28 mouse cellular contexts compared by ENCODE assay signal in the genomic region with DNA sequence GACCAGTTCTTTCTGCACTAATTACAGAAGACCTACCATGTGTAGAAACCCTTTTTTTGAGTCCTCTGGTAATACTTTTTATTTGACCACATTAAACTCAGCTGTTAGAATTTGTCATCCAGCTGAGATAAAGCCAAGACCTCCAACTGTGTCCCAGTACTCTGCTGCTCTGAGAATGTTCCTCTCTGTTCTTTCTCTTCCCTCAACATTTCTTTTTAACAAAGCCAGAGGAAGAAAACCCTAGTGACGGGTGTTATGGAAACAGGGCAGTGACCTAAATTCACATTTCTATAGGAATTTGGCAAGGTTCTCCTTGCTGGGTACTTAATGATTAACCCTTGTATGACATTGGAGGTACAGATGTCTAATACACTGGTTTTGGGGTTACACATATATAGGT. TPM values are rescaled to one million over a fixed set of nuclear protein-coding genes. Genes with fewer than 3 reads are reported as not detected.
A peak's percentile ranks its signal among the peaks of the same experiment; 100 is the strongest.
DNase-seq lines count a peak whose midpoint lies in the region; ATAC-seq and TF ChIP-seq lines count a peak whose summit lies in the region.
"Had no signal": no experiment of that assay in that cellular context is flagged by ENCODE, and none has a peak within 500 bp of the region (broad histone marks: within the 10 kb centered on the region; RNA-seq: fewer than 3 reads in every experiment).

No protein-coding gene starts in this region.

- no peak overlapping the region for H3K4me2 ChIP-seq in hindbrain, embryonic 16.5 days (ENCODE audit: low read length)
- no peak overlapping the region for H3K4me2 ChIP-seq in hindbrain, embryonic 13.5 days
- H3K4me2 ChIP-seq in midbrain, embryonic 15.5 days, result no peak overlapping the region
- H3K4me2 ChIP-seq: limb, embryonic 13.5 days; liver, embryonic 12.5 days; midbrain, embryonic 12.5 days had no signal

- no peaks in the 10 kb centered on the region for H3K4me1 ChIP-seq in hindbrain, embryonic 16.5 days (ENCODE audit: control insufficient read depth, insufficient read depth, low read depth, low read length)
- no peaks in the 10 kb centered on the region for H3K4me1 ChIP-seq in hindbrain, embryonic 13.5 days (replicated peaks)
- no peaks in the 10 kb centered on the region for H3K4me1 ChIP-seq in midbrain, embryonic 15.5 days
- no peaks in the 10 kb centered on the region for H3K4me1 ChIP-seq in midbrain, embryonic 10.5 days
- H3K4me1 ChIP-seq: forebrain, embryonic 10.5 days; limb, embryonic 13.5 days; liver, embryonic 12.5 days; midbrain, embryonic 12.5 days had no signal

- no peak overlapping the region for H3K4me3 ChIP-seq in hindbrain, embryonic 16.5 days (ENCODE audit: low read length)
- no peak overlapping the region for H3K4me3 ChIP-seq in hindbrain, embryonic 13.5 days
- H3K4me3 ChIP-seq in midbrain, embryonic 15.5 days, result no peak overlapping the region
- no peak overlapping the region for H3K4me3 ChIP-seq in midbrain, embryonic 10.5 days
- H3K4me3 ChIP-seq: forebrain, embryonic 10.5 days; gastrocnemius, adult 2 months; limb, embryonic 13.5 days; liver, embryonic 12.5 days; midbrain, embryonic 12.5 days; myocyte had no signal

- peaks cover 40% of the 10 kb centered on the region for H3K36me3 ChIP-seq in hindbrain, embryonic 16.5 days (ENCODE audit: control insufficient read depth, insufficient read depth, low read length)
- H3K36me3 ChIP-seq in hindbrain, embryonic 13.5 days, result peaks cover 92% of the 10 kb centered on the region
- peaks cover 83% of the 10 kb centered on the region for H3K36me3 ChIP-seq in midbrain, embryonic 15.5 days (replicated peaks)
- H3K36me3 ChIP-seq in midbrain, embryonic 10.5 days, result peaks cover 95% of the 10 kb centered on the region

- H3K9ac ChIP-seq in hindbrain, embryonic 16.5 days (ENCODE audit: low read depth, low read length), result no peak overlapping the region
- H3K9ac ChIP-seq in hindbrain, embryonic 13.5 days, result no peak overlapping the region
- H3K9ac ChIP-seq in midbrain, embryonic 15.5 days, result no peak overlapping the region
- H3K9ac ChIP-seq: limb, embryonic 13.5 days; liver, embryonic 12.5 days; midbrain, embryonic 12.5 days had no signal

- ATAC-seq in hindbrain, embryonic 16.5 days, result peak; percentile 76
- ATAC-seq in hindbrain, embryonic 13.5 days (ENCODE audit: low FRiP score), result no peak
- 0 out of 2 replicates have a peak, but pooled peaks have one; percentile 20 for ATAC-seq in midbrain, embryonic 15.5 days (replicated peaks)
- ATAC-seq: CD4-positive, CD25-positive, alpha-beta regulatory T cell, adult 4 months; liver, embryonic 12.5 days had no signal

- no peak for TF ChIP-seq CTCF in brain, embryonic 14.5 days (IDR thresholded peaks at IDR 0.05; ENCODE audit: borderline replicate concordance, extremely low read depth, insufficient read depth, insufficient read length)

- H3K9me3 ChIP-seq in hindbrain, embryonic 16.5 days (ENCODE audit: control insufficient read depth, low read length), result no peaks in the 10 kb centered on the region
- no peaks in the 10 kb centered on the region for H3K9me3 ChIP-seq in hindbrain, embryonic 13.5 days
- no peaks in the 10 kb centered on the region for H3K9me3 ChIP-seq in midbrain, embryonic 15.5 days
- H3K9me3 ChIP-seq in midbrain, embryonic 10.5 days (replicated peaks), result no peaks in the 10 kb centered on the region
- H3K9me3 ChIP-seq: forebrain, embryonic 10.5 days; limb, embryonic 13.5 days; liver, embryonic 12.5 days; midbrain, embryonic 12.5 days had no signal

- TF ChIP-seq POLR2A in brain, embryonic 14.5 days (IDR thresholded peaks at IDR 0.05; ENCODE audit: borderline replicate concordance, extremely low read depth, insufficient read depth, insufficient read length, poor library complexity, severe bottlenecking), result no peak

- 28% methylated on average over 1 of the region's 1 CpGs for WGBS in hindbrain, embryonic 16.5 days
- 61% methylated on average over 1 of the region's 1 CpGs for WGBS in hindbrain, embryonic 13.5 days
- 42% methylated on average over 1 of the region's 1 CpGs for WGBS in midbrain, embryonic 15.5 days
- WGBS in midbrain, embryonic 10.5 days, result 78% methylated on average over 1 of the region's 1 CpGs

- peak; percentile 14 for DNase-seq in cerebellum, adult 9-11 months
- DNase-seq in cerebellum, postnatal 36 days, result no peak
- DNase-seq in midbrain, embryonic 10.5 days (ENCODE audit: low spot score), result no peak
- DNase-seq in brain, embryonic 14.5 days (ENCODE audit: low read depth), result peak; percentile 48
- DNase-seq: adrenal gland, postnatal 25 days; cerebellum, adult 18-20 months; gastrocnemius, adult 2 months; kidney, adult 2 months; layer of hippocampus, postnatal 36 days; lung, adult 18-20 months; lung, postnatal 10 days; right cerebral cortex, postnatal 14 days had no signal

- H3K27me3 ChIP-seq in hindbrain, embryonic 16.5 days (replicated peaks; ENCODE audit: control insufficient read depth, insufficient read depth, low read length), result no peaks in the 10 kb centered on the region
- H3K27me3 ChIP-seq in hindbrain, embryonic 13.5 days, result no peaks in the 10 kb centered on the region
- H3K27me3 ChIP-seq in midbrain, embryonic 15.5 days (replicated peaks), result no peaks in the 10 kb centered on the region
- no peaks in the 10 kb centered on the region for H3K27me3 ChIP-seq in midbrain, embryonic 10.5 days (ENCODE audit: low read depth, poor library complexity, severe bottlenecking)
- H3K27me3 ChIP-seq: limb, embryonic 13.5 days; liver, embryonic 12.5 days; midbrain, embryonic 12.5 days had no signal

- 0 out of 2 replicates have a peak overlapping the region, but pooled peaks have one; percentile 17 for H3K27ac ChIP-seq in hindbrain, embryonic 16.5 days (ENCODE audit: low read depth, low read length)
- H3K27ac ChIP-seq in hindbrain, embryonic 13.5 days, result no peak overlapping the region
- no peak overlapping the region for H3K27ac ChIP-seq in midbrain, embryonic 15.5 days
- no peak overlapping the region for H3K27ac ChIP-seq in midbrain, embryonic 10.5 days (replicated peaks)
- H3K27ac ChIP-seq: forebrain, embryonic 10.5 days; gastrocnemius, adult 2 months; kidney, postnatal 0 days; limb, embryonic 13.5 days; liver, embryonic 12.5 days; midbrain, embryonic 12.5 days had no signal

RNA-seq across cellular contexts. Expression of a gene that starts 15.8 kb away (rescaled TPM):
- not detected in 2 replicates for polyA plus RNA-seq in hindbrain, embryonic 16.5 days (2015; fragmentation: Nextera tagmentation; extraction: Ambion mirVana)
- not detected in 2 replicates for polyA plus RNA-seq in hindbrain, embryonic 13.5 days (2015; fragmentation: Nextera tagmentation; extraction: Ambion mirVana)
- not detected in 2 replicates for polyA plus RNA-seq in midbrain, embryonic 15.5 days (2015; fragmentation: Nextera tagmentation; extraction: Ambion mirVana)
- not detected in 2 replicates for polyA plus RNA-seq in midbrain, embryonic 10.5 days (2016; fragmentation: Nextera tagmentation; extraction: Ambion mirVana)
- 0.85 TPM in 1 of 2 replicates, not detected in the other for polyA plus RNA-seq in brain, embryonic 14.5 days (2012; rRNA removed)
- polyA plus RNA-seq: CD4-positive, CD25-positive, alpha-beta regulatory T cell, adult 4 months; embryonic facial prominence, embryonic 11.5 days; forebrain, embryonic 10.5 days; frontal cortex, adult 2 months; heart, embryonic 14.5 days; intestine, embryonic 14.5 days; large intestine, adult 2 months; liver, embryonic 12.5 days; midbrain, embryonic 12.5 days; myocyte; neural tube, embryonic 14.5 days had no signal

RNA-seq across cellular contexts. Expression of a gene that starts 28.9 kb away (rescaled TPM):
- 112 and 115 TPM in 2 replicates for polyA plus RNA-seq in hindbrain, embryonic 16.5 days (2015; fragmentation: Nextera tagmentation; extraction: Ambion mirVana)
- polyA plus RNA-seq in hindbrain, embryonic 13.5 days (2015; fragmentation: Nextera tagmentation; extraction: Ambion mirVana), result 88.5 and 100.0 TPM in 2 replicates
- 92.5 and 99.2 TPM in 2 replicates for polyA plus RNA-seq in midbrain, embryonic 15.5 days (2015; fragmentation: Nextera tagmentation; extraction: Ambion mirVana)
- 75.5 and 79.6 TPM in 2 replicates for polyA plus RNA-seq in midbrain, embryonic 10.5 days (2016; fragmentation: Nextera tagmentation; extraction: Ambion mirVana)
- polyA plus RNA-seq in brain, embryonic 14.5 days (2012; rRNA removed), result 78.7 and 99.3 TPM in 2 replicates

RNA-seq across cellular contexts. Expression of a gene that starts 29.2 kb away (rescaled TPM):
- 5.4 and 5.8 TPM in 2 replicates for polyA plus RNA-seq in hindbrain, embryonic 16.5 days (2015; fragmentation: Nextera tagmentation; extraction: Ambion mirVana)
- polyA plus RNA-seq in hindbrain, embryonic 13.5 days (2015; fragmentation: Nextera tagmentation; extraction: Ambion mirVana), result 5.9 and 8.7 TPM in 2 replicates
- 5.2 and 7.0 TPM in 2 replicates for polyA plus RNA-seq in midbrain, embryonic 15.5 days (2015; fragmentation: Nextera tagmentation; extraction: Ambion mirVana)
- 6.6 and 7.1 TPM in 2 replicates for polyA plus RNA-seq in midbrain, embryonic 10.5 days (2016; fragmentation: Nextera tagmentation; extraction: Ambion mirVana)
- polyA plus RNA-seq in brain, embryonic 14.5 days (2012; rRNA removed), result 4.0 and 4.2 TPM in 2 replicates

RNA-seq across cellular contexts. Expression of a gene that starts 35.1 kb away (rescaled TPM):
- polyA plus RNA-seq in hindbrain, embryonic 16.5 days (2015; fragmentation: Nextera tagmentation; extraction: Ambion mirVana), result 188 and 207 TPM in 2 replicates
- polyA plus RNA-seq in hindbrain, embryonic 13.5 days (2015; fragmentation: Nextera tagmentation; extraction: Ambion mirVana), result 235 and 244 TPM in 2 replicates
- polyA plus RNA-seq in midbrain, embryonic 15.5 days (2015; fragmentation: Nextera tagmentation; extraction: Ambion mirVana), result 36.7 and 45.2 TPM in 2 replicates
- polyA plus RNA-seq in midbrain, embryonic 10.5 days (2016; fragmentation: Nextera tagmentation; extraction: Ambion mirVana), result 30.8 and 56.1 TPM in 2 replicates
- polyA plus RNA-seq in brain, embryonic 14.5 days (2012; rRNA removed), result 36.7 and 103 TPM in 2 replicates
- polyA plus RNA-seq: CD4-positive, CD25-positive, alpha-beta regulatory T cell, adult 4 months had no signal

RNA-seq across cellular contexts. Expression of a gene that starts 35.8 kb away (rescaled TPM):
- 3.8 and 5.0 TPM in 2 replicates for polyA plus RNA-seq in hindbrain, embryonic 16.5 days (2015; fragmentation: Nextera tagmentation; extraction: Ambion mirVana)
- 5.6 and 5.7 TPM in 2 replicates for polyA plus RNA-seq in hindbrain, embryonic 13.5 days (2015; fragmentation: Nextera tagmentation; extraction: Ambion mirVana)
- polyA plus RNA-seq in midbrain, embryonic 15.5 days (2015; fragmentation: Nextera tagmentation; extraction: Ambion mirVana), result 4.7 and 5.0 TPM in 2 replicates
- polyA plus RNA-seq in midbrain, embryonic 10.5 days (2016; fragmentation: Nextera tagmentation; extraction: Ambion mirVana), result 6.3 and 8.2 TPM in 2 replicates
- polyA plus RNA-seq in brain, embryonic 14.5 days (2012; rRNA removed), result 2.5 and 4.5 TPM in 2 replicates

Comparison
In these comparisons a context has a peak if more than half of its experiments do, and no peak if none do; other contexts are left out.
1. DNase-seq: peak in cerebellum, adult 9-11 months (single experiment) and brain, embryonic 14.5 days (single experiment); none in cerebellum, postnatal 36 days (0 of 2) and midbrain, embryonic 10.5 days (single experiment).